Mouse (Mus musculus) C2C12 (cell line): ENCODE measurements around the gene Gfra4.

Source experiments
- CEBPB ChIP-seq: IDR thresholded peaks from one replicate; pipeline ENCODE4 v1.6.1; 2011; ENCODE audit warnings: low read depth, mild to moderate bottlenecking, control low read depth, moderate library complexity
- CTCF ChIP-seq: IDR thresholded peaks from one replicate; pipeline ENCODE4 v1.5.1; 2011; ENCODE audit not compliant: control insufficient read depth, insufficient read depth, insufficient read length
- FOSL1 ChIP-seq: IDR thresholded peaks from one replicate; pipeline ENCODE4 v1.8.0; 2011; ENCODE audit warnings: mild to moderate bottlenecking, low read length; ENCODE audit not compliant: poor library complexity, insufficient read depth, severe bottlenecking
- MAX ChIP-seq: IDR thresholded peaks from one replicate; pipeline ENCODE4 v1.6.1; 2011; ENCODE audit warnings: mild to moderate bottlenecking, control low read depth
- MYOG ChIP-seq: IDR thresholded peaks from one replicate; pipeline ENCODE4 v1.6.1; 2011; ENCODE audit not compliant: control insufficient read depth, insufficient read length; ENCODE audit errors: extremely low read depth
- USF1 ChIP-seq: IDR thresholded peaks from one replicate; pipeline ENCODE4 v1.6.1; 2011; ENCODE audit warnings: low read depth, mild to moderate bottlenecking, control low read depth, moderate library complexity

DNA sequence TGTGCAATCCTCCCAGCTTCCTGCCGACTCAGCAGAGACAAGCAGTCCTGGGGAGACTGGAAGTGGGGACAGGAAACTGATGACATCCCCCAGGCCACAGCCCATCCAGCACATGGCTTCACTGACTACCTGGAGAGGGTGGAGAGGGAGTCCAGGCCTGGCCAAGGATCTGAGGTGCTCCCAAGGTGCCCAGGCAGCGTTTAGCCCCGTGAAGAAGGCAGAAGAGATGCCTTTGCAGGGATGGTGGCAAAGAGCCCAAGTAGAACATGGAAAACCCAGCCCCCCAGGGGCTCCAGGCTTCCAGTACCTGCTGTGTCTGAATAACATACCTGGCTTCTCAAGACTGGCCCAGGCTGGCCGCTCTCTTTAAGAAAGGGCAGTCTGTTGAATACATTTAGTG, 45.7 kb upstream of the Gfra4 start:
- TF ChIP-seq CTCF = no peak
- TF ChIP-seq MAX = no peak
- TF ChIP-seq USF1 = no peak
- TF ChIP-seq CEBPB = no peak
- TF ChIP-seq MYOG = no peak
- no peak for TF ChIP-seq FOSL1
